Mouse (Mus musculus) midbrain, postnatal 0 days (tissue): ENCODE measurements around the gene Gm13420. TPM values are rescaled to one million over a fixed set of nuclear protein-coding genes. Genes with fewer than 3 reads are reported as not detected.
"Not testable (repeated sequence)": the region's sequence is repeated elsewhere in the genome, so short reads cannot be mapped to it uniquely, and the experiment has no call there.

Experiments used
- ATAC-seq: fragments of 200-750 bp; cut with Nextera tagmentation; 2 replicates; pipeline ENCODE4 v1.8.0; 2017; ENCODE audit warnings: moderate number of reproducible peaks, mild to moderate bottlenecking, moderate TSS enrichment, moderate library complexity; ENCODE audit not compliant: low FRiP score
- DNase-seq: peaks from one replicate; pipeline ENCODE4 v3.0.0-alpha.2; 2015; ENCODE audit warnings: low spot score
- H3K27ac ChIP-seq: fragments of 300-500 bp; sonication (generic); 2 replicates; pipeline ENCODE4 v1.5.1; 2014; ENCODE audit warnings: low read depth, mild to moderate bottlenecking, low read length, mixed read lengths
- H3K27me3 ChIP-seq: fragments of 300-500 bp; sonication (generic); 2 replicates; pipeline ENCODE4 v1.6.1; 2014; ENCODE audit warnings: low read length, control low read depth, mixed read lengths; ENCODE audit not compliant: insufficient read depth
- H3K36me3 ChIP-seq: fragments of 300-500 bp; sonication (generic); 2 replicates; pipeline ENCODE4 v1.6.1; 2014; ENCODE audit warnings: low read length, control low read depth, mixed read lengths; ENCODE audit not compliant: insufficient read depth
- H3K4me1 ChIP-seq: fragments of 300-500 bp; sonication (generic); 2 replicates; pipeline ENCODE4 v1.6.1; 2014; ENCODE audit warnings: mild to moderate bottlenecking, control low read depth, antibody characterized with exemption, low read length, mixed read lengths; ENCODE audit not compliant: insufficient read depth
- H3K4me2 ChIP-seq: fragments of 300-500 bp; sonication (generic); 2 replicates; pipeline ENCODE4 v1.6.1; 2014; ENCODE audit warnings: low read depth, mild to moderate bottlenecking, low read length, mixed read lengths; ENCODE audit not compliant: poor library complexity, severe bottlenecking
- H3K4me3 ChIP-seq: fragments of 300-500 bp; sonication (generic); 2 replicates; pipeline ENCODE4 v1.5.1; 2014; ENCODE audit warnings: low read depth, mild to moderate bottlenecking, low read length, moderate library complexity
- H3K9ac ChIP-seq: fragments of 300-500 bp; sonication (generic); replicated peaks from 2 replicates; pipeline ENCODE4 v1.6.1; 2014; ENCODE audit warnings: mild to moderate bottlenecking, low read length, moderate library complexity, mixed read lengths; ENCODE audit not compliant: poor library complexity, severe bottlenecking
- H3K9me3 ChIP-seq: fragments of 300-500 bp; sonication (generic); 2 replicates; pipeline ENCODE4 v1.6.1; 2016; ENCODE audit warnings: low read length, control low read depth
- CTCF ChIP-seq: IDR thresholded peaks from 2 replicates; pipeline ENCODE4 v1.5.1; 2016; ENCODE audit warnings: antibody characterized with exemption, mild to moderate bottlenecking
- WGBS: fragments of 180-500 bp; shearing (Covaris S2); extraction: QIAGEN DNeasy Blood & Tissue Kit; methylation state at CpG from one replicate; pipeline ENCODE4 v1.1.7; 2014; 5-methylcytosine and 5-hydroxymethylcytosine counted together
- polyA plus RNA-seq: library from polyadenylated mRNA; unstranded; fragments of >200 nt; fragmentation: Nextera tagmentation; extraction: Ambion mirVana; gene quantifications from 2 replicates; pipeline ENCODE4 v1.2.1, GENCODE M21; 2015
- total RNA-seq: library from RNA; depleted of rRNA; stranded (reverse); fragments of >200 nt; gene quantifications from 2 replicates; pipeline ENCODE4 v1.2.3, GENCODE M21; 2014

The Gm13420 gene
- total and polyA plus RNA-seq, 2 experiments from 2014 or later: 0.60 to 0.65 TPM

DNA sequence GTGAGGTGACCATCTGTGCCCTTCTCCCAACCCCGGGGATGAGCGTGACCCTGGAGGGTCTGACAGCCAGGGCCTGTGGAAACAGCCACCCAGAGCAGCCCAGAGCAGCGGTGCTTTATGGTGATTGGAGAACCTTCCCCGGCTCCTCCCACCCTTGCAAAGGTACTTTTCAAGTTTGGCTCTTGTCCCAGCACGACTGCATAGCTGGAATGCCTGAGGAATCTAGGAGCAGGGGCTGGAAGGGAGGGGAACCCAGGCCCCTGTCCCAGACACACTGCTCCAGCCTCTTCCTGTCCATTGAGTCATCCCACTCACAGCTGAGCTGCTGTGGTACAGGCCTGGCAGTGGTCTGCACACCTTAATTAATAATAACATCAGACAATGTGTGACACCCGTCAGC, 34.8 kb downstream of the Gm13420 start:
- H3K4me2 ChIP-seq: no peak overlapping the region
- no peak for TF ChIP-seq CTCF
- WGBS: 31% methylated on average over 6 of the region's 6 CpGs
- H3K4me3 ChIP-seq: no peak overlapping the region
- H3K27ac ChIP-seq: no peak overlapping the region
- no peak overlapping the region for H3K9ac ChIP-seq
- no peak for DNase-seq
- H3K36me3 ChIP-seq: peaks cover 34% of the 10 kb centered on the region
- no peaks in the 10 kb centered on the region for H3K4me1 ChIP-seq
- H3K9me3 ChIP-seq: no peaks in the 10 kb centered on the region
- H3K27me3 ChIP-seq: no peaks in the 10 kb centered on the region
- peak; percentile 39; the same call in 1 of the 2 replicates for ATAC-seq

DNA sequence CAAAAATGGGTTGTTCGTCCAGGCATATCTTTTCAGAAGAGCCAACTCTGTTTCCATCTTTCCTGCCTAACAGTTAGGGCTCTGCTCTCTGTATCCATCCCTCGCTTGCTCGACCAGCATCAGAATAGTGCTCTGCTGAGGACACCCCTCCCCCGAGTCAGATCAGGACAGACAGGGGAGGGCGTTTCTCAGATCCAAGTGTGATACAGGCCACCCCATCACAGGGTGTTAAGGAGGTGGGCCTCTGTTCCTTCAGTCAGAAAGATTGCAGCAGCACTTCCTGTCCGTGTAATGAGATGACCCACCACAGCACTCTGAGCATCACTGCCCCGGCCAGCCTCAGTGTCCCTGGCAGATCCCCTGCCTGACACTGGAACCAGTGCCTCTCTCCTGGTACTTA, 35.3 kb downstream of the Gm13420 start:
- TF ChIP-seq CTCF: no peak
- DNase-seq (no peak), ATAC-seq (no peak)
- Histone ChIP-seq H3K4me3 (no peak overlapping the region), H3K27me3 (no peaks in the 10 kb centered on the region), H3K36me3 (peaks cover 39% of the 10 kb centered on the region), H3K4me2 (no peak overlapping the region), H3K9ac (no peak overlapping the region), H3K4me1 (no peaks in the 10 kb centered on the region), H3K9me3 (no peaks in the 10 kb centered on the region), H3K27ac (no peak overlapping the region)
- WGBS: 46% methylated on average over 7 of the region's 7 CpGs

DNA sequence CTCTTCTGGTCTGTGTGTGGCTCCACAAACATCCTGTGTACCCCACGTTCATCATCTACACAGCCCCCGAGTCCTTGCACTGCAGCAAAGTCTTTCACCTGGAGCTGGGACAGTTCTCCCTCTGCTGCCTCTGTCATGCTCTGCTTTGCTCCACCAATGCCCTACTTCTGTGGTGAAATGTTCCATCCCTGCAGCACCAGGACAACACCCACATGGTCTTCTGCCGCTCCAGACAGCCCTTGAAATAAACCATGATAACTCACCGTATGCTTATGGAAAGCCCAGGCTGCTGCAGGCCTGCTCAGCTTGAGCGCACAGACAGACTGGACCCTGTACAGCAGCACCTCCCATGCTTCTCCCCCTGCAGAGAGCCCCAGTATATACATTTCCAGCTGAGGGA, 37.4 kb downstream of the Gm13420 start:
- TF ChIP-seq CTCF: no peak
- DNase-seq (no peak), ATAC-seq (no peak)
- H3K9ac ChIP-seq: no peak overlapping the region
- H3K27me3 ChIP-seq: no peaks in the 10 kb centered on the region
- no peaks in the 10 kb centered on the region for H3K9me3 ChIP-seq
- H3K27ac ChIP-seq: no peak overlapping the region
- no peak overlapping the region for H3K4me3 ChIP-seq
- H3K4me1 ChIP-seq: no peaks in the 10 kb centered on the region
- peaks cover 39% of the 10 kb centered on the region for H3K36me3 ChIP-seq
- 90% methylated on average over 5 of the region's 5 CpGs for WGBS
- H3K4me2 ChIP-seq: no peak overlapping the region

DNA sequence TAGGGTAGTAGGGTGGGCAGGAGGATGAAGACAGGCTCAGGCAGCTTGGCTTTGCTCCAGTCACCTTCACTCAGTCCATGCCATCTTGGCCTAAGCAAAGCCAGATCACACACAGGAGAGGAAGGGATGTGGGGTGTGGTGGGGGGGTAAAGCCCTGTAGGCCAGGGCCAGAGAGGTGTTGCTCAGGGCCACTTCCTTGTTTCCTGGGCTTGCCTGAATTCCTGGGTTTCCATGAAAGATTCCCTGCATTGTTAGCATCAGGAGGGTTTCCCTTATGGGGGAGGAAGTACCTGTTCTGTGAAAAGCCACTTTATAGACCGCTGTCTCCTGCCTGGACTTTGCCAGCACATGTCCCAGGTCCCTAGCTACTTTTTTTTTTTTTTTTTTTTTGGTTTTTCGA, 38.0 kb downstream of the Gm13420 start:
- no peaks in the 10 kb centered on the region for H3K4me1 ChIP-seq
- peaks cover 39% of the 10 kb centered on the region for H3K36me3 ChIP-seq
- H3K4me3 ChIP-seq: no peak overlapping the region
- no peaks in the 10 kb centered on the region for H3K9me3 ChIP-seq
- no peak overlapping the region for H3K27ac ChIP-seq
- no peak for TF ChIP-seq CTCF
- no peak overlapping the region for H3K4me2 ChIP-seq
- no peak for DNase-seq
- H3K9ac ChIP-seq: no peak overlapping the region
- no peak for ATAC-seq
- 93% methylated on average over 1 of the region's 2 CpGs for WGBS
- H3K27me3 ChIP-seq: no peaks in the 10 kb centered on the region

DNA sequence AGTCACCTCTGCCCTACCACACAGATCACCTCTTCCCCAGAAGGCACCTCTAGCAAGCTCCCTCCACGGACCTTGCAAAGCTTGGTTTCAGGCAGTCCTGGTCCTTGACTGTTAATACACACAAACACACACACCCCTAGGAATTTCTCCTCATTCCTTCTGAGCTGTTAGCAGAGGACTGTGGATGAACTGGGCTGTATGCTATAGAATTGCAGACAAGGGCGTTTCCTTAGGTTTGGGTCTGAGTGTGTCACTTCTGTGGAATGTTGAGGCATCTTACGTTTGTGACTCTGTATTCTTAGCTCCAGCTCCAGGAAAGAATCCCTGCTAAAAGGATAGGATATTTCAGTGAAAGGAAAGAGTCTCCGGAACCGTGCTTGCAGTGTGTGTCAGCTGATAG, 39.6 kb downstream of the Gm13420 start:
- no peak overlapping the region for H3K4me3 ChIP-seq
- H3K27ac ChIP-seq: no peak overlapping the region
- ATAC-seq (no peak), DNase-seq (no peak)
- no peaks in the 10 kb centered on the region for H3K27me3 ChIP-seq
- no peak for TF ChIP-seq CTCF
- no peaks in the 10 kb centered on the region for H3K4me1 ChIP-seq
- H3K36me3 ChIP-seq: peaks cover 48% of the 10 kb centered on the region
- no peak overlapping the region for H3K9ac ChIP-seq
- H3K4me2 ChIP-seq: no peak overlapping the region
- 85% methylated on average over 5 of the region's 5 CpGs for WGBS
- no peaks in the 10 kb centered on the region for H3K9me3 ChIP-seq

DNA sequence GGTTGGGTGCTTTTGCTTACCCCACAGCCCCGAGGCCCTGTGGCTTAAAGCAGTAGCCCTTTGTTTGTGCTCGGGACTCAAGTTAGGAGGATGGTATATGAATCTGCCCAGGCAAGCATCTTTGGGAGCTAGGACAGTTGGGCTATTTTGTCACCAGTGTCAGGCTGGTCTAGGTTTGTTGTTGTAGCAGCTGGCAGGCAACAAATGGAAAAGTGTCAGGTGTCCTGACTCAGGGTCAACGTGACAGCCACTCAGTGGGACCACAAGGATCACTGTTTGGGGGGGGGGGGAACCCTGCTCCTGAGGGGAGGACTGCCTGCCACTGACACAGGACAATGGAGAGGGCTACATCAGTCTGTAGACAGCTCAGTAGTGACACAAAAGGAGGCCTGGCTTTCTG, 40.4 kb downstream of the Gm13420 start:
- H3K36me3 ChIP-seq: peaks cover 49% of the 10 kb centered on the region
- TF ChIP-seq CTCF: no peak
- no peak overlapping the region for H3K27ac ChIP-seq

DNA sequence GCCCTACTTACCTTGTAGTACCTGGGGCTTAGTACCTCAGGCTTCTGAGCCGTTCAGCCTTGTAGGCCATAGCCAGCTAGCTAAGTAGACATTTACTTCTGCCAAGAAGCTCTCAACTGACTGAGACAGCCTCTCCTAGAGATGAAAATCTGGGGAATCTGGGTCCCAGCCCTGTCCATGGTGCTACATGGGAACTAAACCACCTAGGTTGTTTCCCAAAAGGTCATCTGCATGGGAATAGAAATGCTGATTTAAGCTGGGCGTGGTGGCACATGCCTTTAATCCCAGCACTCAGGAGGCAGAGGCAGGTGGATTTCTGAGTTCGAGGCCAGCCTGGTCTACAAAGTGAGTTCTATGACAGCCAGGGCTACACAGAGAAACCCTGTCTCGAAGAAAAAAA, 43.3 kb downstream of the Gm13420 start:
- not testable (repeated sequence) for H3K9me3 ChIP-seq, H3K9ac ChIP-seq, H3K4me3 ChIP-seq, DNase-seq, H3K27ac ChIP-seq, ATAC-seq, H3K27me3 ChIP-seq, H3K4me2 ChIP-seq, H3K4me1 ChIP-seq
- WGBS: 91% methylated on average over 4 of the region's 4 CpGs
- peaks cover 64% of the 10 kb centered on the region for H3K36me3 ChIP-seq

More for the DNA sequence above, 40.4 kb downstream of the Gm13420 start:
- no peak for ATAC-seq
- Histone ChIP-seq H3K4me1 (no peaks in the 10 kb centered on the region), H3K9ac (no peak overlapping the region), H3K9me3 (no peaks in the 10 kb centered on the region), H3K4me3 (no peak overlapping the region), H3K4me2 (no peak overlapping the region), H3K27me3 (no peaks in the 10 kb centered on the region)
- DNase-seq: no peak
- WGBS: 74% methylated on average over 3 of the region's 3 CpGs
